Mouse (Mus musculus): ENCODE results near the gene Grin2a. TPM values are rescaled to one million over a fixed set of nuclear protein-coding genes. Genes with fewer than 3 reads are reported as not detected.
"Not testable (repeated sequence)": the region's sequence is repeated elsewhere in the genome, so short reads cannot be mapped to it uniquely, and the experiment has no call there.

The Grin2a gene
- polyA plus RNA-seq, 1 experiment from 2014 or later, result 2.2 TPM

DNA sequence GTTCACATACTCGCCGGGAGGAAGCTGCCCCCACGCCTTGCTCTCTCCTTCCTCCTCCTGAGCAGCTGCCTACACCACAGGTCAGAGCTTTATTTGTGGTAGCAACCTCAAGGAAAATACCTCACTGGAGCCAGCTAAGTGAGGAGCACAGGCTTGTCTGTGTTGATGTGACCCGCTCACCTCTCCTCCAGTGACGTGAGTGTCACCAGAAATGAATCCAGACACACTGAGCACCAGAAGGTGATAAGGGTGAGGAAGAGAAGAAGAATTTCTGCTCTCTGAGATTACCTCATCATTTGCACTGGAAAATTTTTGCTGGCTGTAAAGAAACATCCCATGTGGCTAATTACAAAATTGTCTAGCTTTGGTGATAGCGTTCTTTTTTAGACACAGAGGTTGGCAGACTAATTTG is 324.6 kb downstream of the Grin2a start:
- 56% methylated on average over 6 of the region's 6 CpGs for WGBS
- H3K4me1 ChIP-seq, result no peaks in the 10 kb centered on the region
- ATAC-seq (ENCODE audit: low FRiP score, low read depth), result no peak
- no peaks in the 10 kb centered on the region for H3K9me3 ChIP-seq
- H3K27ac ChIP-seq, result no peak overlapping the region
- no peak overlapping the region for H3K4me2 ChIP-seq (replicated peaks)
- H3K4me3 ChIP-seq, result no peak overlapping the region
- no peak overlapping the region for H3K9ac ChIP-seq
- no peaks in the 10 kb centered on the region for H3K36me3 ChIP-seq
- no peaks in the 10 kb centered on the region for H3K27me3 ChIP-seq

DNA sequence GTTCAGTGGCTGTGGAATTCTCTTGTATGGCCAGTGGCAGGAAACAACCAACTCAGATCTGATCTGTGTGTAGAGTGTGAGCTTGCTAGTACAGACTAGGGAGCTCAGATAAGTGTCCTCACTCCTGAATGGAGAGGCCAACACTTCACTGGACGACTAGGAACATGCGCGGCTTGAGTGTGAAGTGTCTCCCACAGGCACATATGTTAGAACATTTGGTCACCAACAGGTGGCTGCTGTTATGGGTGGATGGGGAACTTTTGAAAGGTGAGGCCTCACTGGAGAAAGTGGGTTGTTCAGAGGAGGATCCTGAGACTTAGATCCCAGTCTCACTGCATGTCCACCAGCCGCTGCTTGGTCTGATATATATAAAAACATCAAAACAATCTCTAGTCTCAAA is 329.5 kb downstream of the Grin2a start:
- H3K9me3 ChIP-seq, result no peaks in the 10 kb centered on the region
- H3K4me1 ChIP-seq, result no peaks in the 10 kb centered on the region
- no peak overlapping the region for H3K4me3 ChIP-seq
- H3K36me3 ChIP-seq, result no peaks in the 10 kb centered on the region
- no peak overlapping the region for H3K9ac ChIP-seq
- WGBS, result 88% methylated on average over 4 of the region's 4 CpGs
- no peak overlapping the region for H3K4me2 ChIP-seq (replicated peaks)
- ATAC-seq (ENCODE audit: low FRiP score, low read depth), result no peak
- H3K27me3 ChIP-seq, result no peaks in the 10 kb centered on the region
- no peak overlapping the region for H3K27ac ChIP-seq

DNA sequence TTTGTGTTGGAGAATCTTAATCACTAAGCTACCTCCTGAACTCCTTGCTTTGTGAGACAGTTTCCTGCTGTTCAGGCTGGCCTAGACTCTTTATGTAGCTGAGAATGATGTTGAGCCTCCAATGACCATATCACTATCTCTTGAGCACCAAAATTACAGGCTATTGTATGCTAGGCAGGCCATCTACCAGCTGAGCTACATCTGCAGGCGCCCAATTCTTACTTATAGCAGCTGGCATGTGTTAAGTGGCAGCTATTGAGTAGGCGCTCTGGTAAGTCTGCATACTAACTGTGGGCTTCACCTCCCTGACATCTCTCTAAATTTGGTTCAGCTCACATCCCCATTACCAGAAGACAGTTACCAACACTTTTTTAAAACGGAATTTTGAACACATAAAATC is 331.3 kb downstream of the Grin2a start:
- Histone ChIP-seq H3K27me3 (no peaks in the 10 kb centered on the region), H3K4me2 (replicated peaks) (no peak overlapping the region), H3K27ac (no peak overlapping the region), H3K4me1 (no peaks in the 10 kb centered on the region), H3K4me3 (no peak overlapping the region), H3K9ac (no peak overlapping the region), H3K9me3 (no peaks in the 10 kb centered on the region), H3K36me3 (no peaks in the 10 kb centered on the region)
- ATAC-seq (ENCODE audit: low FRiP score, low read depth), result no peak
- 65% methylated on average over 3 of the region's 3 CpGs for WGBS

DNA sequence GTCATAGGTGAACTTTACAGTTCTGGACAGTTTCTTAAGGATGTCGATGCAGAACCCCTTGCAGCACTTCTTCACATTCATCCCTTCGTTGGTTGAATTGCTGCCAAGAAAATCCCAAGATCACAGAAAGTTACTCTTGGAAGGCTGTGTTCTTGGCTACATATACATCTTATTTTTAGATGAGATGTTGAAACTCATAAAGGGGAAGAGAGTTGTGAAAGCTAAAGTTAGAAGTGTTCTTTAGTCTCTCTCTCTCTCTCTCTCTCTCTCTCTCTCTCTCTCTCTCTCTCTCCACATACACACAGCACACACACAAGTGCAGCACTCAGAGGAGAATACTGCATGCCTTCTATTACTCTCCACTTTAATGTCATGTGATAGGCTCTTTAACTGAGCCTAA is 331.9 kb downstream of the Grin2a start:
- Histone ChIP-seq H3K9me3 (no peaks in the 10 kb centered on the region), H3K27me3 (no peaks in the 10 kb centered on the region), H3K4me3 (no peak overlapping the region), H3K9ac (no peak overlapping the region), H3K27ac (no peak overlapping the region), H3K4me1 (no peaks in the 10 kb centered on the region), H3K36me3 (no peaks in the 10 kb centered on the region), H3K4me2 (replicated peaks) (no peak overlapping the region)
- no peak for ATAC-seq (ENCODE audit: low FRiP score, low read depth)
- 86% methylated on average over 2 of the region's 2 CpGs for WGBS

DNA sequence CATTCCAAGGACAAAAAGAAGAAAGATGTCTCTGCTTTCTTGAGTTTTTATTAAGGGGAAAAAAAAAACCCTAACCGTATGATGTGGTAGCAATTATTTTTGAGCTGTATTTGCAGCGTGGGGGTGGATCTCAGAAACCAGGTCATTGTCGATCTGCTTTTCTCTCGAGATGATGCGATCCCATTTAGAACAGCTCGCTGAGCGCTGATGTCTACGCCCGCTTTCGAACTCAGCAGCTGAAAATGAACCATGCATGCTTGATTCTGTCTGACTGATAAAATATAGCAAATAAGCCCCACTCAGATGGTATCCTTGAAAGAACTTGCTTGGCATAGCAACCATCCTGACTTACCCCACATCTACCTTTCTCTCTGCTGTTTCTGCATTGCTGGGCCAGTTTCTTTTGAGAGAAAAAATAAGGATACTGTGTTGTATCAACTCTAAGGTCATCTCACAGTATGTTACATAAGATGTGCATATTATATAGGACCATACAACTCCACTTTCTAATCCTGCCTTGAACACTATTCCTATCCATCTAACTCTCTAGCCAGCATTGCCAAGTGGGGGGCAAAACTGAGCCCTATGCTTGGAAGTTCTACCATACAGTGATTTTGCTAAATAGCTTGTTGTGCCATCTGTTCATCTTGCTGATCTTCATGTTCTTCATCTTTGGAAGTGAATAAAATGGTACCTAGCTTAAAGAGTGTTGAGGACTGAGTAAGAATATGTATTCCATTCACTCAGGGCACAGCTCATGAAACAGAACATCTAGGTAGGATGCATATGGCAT is 369.5 kb downstream of the Grin2a start:
- H3K4me2 ChIP-seq (replicated peaks), result no peak overlapping the region
- ATAC-seq (ENCODE audit: low FRiP score, low read depth), result no peak
- no peak overlapping the region for H3K9ac ChIP-seq
- H3K27me3 ChIP-seq, result no peaks in the 10 kb centered on the region
- 94% methylated on average over 10 of the region's 10 CpGs for WGBS
- H3K4me3 ChIP-seq, result no peak overlapping the region
- H3K4me1 ChIP-seq, result no peaks in the 10 kb centered on the region
- no peaks in the 10 kb centered on the region for H3K36me3 ChIP-seq
- no peaks in the 10 kb centered on the region for H3K9me3 ChIP-seq
- H3K27ac ChIP-seq, result no peak overlapping the region

DNA sequence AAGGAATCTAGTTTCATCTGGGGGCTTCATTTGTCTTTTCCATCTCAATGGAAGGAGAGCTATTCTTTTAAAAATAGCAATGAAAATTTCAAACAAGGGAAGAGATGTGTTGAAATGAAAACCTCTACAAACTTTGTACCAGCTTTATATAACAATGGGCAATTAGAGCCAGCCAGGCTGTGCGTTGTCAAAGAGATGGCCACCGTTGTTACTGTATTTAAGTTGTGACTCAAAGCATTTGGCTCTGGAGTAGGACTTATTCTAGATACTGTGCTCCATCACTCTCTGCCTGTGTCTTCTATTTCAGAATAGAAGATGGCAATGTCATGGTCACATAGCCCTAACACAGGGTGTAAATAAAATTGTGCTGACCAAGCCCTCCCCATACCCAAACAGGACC is 371.0 kb downstream of the Grin2a start:
- Histone ChIP-seq H3K9me3 (no peaks in the 10 kb centered on the region), H3K36me3 (no peaks in the 10 kb centered on the region), H3K9ac (no peak overlapping the region), H3K4me3 (no peak overlapping the region), H3K4me1 (no peaks in the 10 kb centered on the region), H3K27ac (no peak overlapping the region), H3K27me3 (no peaks in the 10 kb centered on the region), H3K4me2 (replicated peaks) (no peak overlapping the region)
- no peak for ATAC-seq (ENCODE audit: low FRiP score, low read depth)
- 91% methylated on average over 2 of the region's 2 CpGs for WGBS

DNA sequence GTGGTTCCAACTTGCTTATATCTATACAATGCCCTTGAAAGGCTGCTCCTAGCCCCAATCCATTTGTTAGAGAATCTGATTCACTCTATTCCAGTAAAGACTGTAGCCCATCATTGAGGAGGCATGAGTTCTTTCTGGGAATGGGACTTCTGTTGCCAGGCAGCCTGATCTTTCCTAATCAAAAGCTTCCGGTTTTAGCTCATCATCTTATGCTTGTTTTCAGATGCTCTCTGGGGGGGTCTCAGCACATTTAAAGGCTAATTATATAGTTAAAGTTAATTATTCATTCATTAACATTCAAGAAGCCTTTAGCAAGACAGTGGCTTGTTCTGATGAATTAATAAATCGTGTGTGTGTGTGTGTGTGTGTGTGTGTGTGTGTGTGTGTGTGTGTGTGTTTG is 377.2 kb downstream of the Grin2a start:
- ATAC-seq (ENCODE audit: low FRiP score, low read depth), result no peak
- Histone ChIP-seq H3K4me1 (no peaks in the 10 kb centered on the region), H3K9ac (no peak overlapping the region), H3K9me3 (no peaks in the 10 kb centered on the region), H3K36me3 (no peaks in the 10 kb centered on the region), H3K27me3 (no peaks in the 10 kb centered on the region), H3K4me2 (replicated peaks) (no peak overlapping the region), H3K4me3 (no peak overlapping the region), H3K27ac (no peak overlapping the region)
- 82% methylated on average over 2 of the region's 2 CpGs for WGBS

DNA sequence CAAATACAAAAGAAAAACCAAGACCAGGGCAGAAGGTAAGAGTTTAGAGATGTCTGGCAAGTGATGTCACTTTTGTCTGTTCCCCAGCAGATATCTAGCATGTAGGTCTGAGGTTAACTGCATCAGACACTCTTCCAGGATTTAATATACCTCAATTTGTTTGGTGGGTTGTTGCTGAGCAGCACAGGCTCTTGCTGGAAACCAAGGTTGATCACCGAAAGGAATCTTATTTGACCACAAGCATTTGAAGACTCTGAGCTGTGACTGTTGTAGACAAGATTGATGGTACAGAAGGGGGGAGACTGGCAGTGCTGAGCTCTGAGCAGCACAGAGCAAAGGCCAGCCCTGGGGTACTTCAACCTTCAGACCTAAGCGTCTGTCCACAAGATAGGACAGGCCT is 378.1 kb downstream of the Grin2a start:
- Histone ChIP-seq H3K4me2 (replicated peaks) (no peak overlapping the region), H3K4me3 (no peak overlapping the region), H3K4me1 (no peaks in the 10 kb centered on the region), H3K9me3 (no peaks in the 10 kb centered on the region), H3K27me3 (no peaks in the 10 kb centered on the region), H3K27ac (no peak overlapping the region), H3K9ac (no peak overlapping the region), H3K36me3 (no peaks in the 10 kb centered on the region)
- no peak for ATAC-seq (ENCODE audit: low FRiP score, low read depth)
- 84% methylated on average over 2 of the region's 2 CpGs for WGBS

DNA sequence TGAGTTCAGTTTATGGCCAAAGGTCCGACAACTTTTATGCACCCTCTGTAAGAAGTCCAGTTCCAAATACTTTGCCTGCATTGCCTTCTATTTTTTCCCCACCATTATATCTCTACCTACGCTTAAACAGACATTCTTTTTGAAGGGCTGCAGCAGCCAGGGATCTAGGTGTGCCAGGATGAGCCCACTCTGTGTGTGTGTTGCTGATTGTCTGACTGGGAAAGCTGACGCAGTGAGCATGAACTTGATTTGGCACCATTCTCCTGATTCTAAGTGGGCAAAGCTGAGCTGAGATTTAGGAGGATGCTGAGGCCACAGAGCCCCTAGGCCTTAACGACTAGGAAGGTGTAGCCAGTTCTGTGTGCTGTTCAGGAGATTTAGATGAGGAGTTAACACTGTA is 378.6 kb downstream of the Grin2a start:
- no peaks in the 10 kb centered on the region for H3K27me3 ChIP-seq
- no peak overlapping the region for H3K4me2 ChIP-seq (replicated peaks)
- no peak overlapping the region for H3K4me3 ChIP-seq
- H3K9ac ChIP-seq, result no peak overlapping the region
- H3K27ac ChIP-seq, result no peak overlapping the region
- H3K36me3 ChIP-seq, result no peaks in the 10 kb centered on the region
- WGBS, result 67% methylated on average over 4 of the region's 4 CpGs
- no peaks in the 10 kb centered on the region for H3K9me3 ChIP-seq
- no peak for ATAC-seq (ENCODE audit: low FRiP score, low read depth)
- H3K4me1 ChIP-seq, result no peaks in the 10 kb centered on the region

DNA sequence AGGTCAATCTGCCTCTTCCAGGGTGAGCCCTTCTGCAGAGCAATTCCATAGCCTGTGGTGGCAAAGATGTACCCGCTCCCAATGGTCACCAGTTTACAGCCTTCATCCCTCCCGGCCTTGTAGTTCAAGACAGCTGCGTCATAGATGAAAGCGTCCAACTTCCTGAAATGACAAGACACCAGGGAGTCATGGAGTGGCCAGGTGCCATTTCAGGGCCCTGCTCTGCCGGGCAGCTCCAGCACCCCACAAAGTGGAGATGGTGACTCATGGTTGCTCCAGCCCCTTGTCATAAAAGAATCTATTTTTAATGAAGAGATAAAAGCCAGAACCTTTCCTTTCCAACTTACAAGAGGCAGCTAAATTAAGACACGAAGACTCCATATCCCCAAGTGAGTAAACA is 382.8 kb downstream of the Grin2a start:
- H3K27me3 ChIP-seq; H3K36me3 ChIP-seq; ATAC-seq (ENCODE audit: low FRiP score, low read depth); H3K27ac ChIP-seq; H3K4me1 ChIP-seq; H3K9me3 ChIP-seq; H3K9ac ChIP-seq; H3K4me2 ChIP-seq (replicated peaks); H3K4me3 ChIP-seq: not testable (repeated sequence)
- WGBS, result 76% methylated on average over 6 of the region's 6 CpGs

DNA sequence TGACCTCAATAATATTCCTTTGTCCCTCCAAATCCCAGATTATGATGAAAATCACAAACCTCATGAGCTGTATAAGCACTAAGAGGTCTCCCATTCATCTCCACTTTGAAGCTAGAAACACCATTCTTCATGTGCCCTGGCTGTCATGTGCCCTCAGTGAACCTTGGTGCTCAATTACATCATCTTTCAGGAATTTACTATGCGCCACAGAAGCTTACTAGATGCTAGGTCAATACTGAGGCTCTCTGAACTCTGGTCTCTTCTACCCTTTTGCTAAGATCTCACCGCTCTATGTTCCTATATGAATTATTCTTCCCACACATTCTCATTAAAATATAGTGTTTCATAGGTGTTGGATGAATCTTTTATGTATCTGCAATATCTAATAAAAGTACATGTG is 387.9 kb downstream of the Grin2a start:
- Histone ChIP-seq H3K4me2 (replicated peaks) (no peak overlapping the region), H3K4me1 (no peaks in the 10 kb centered on the region), H3K27ac (no peak overlapping the region), H3K9me3 (no peaks in the 10 kb centered on the region), H3K9ac (no peak overlapping the region), H3K4me3 (no peak overlapping the region), H3K27me3 (no peaks in the 10 kb centered on the region), H3K36me3 (no peaks in the 10 kb centered on the region)
- no peak for ATAC-seq (ENCODE audit: low FRiP score, low read depth)
- WGBS, result 72% methylated on average over 2 of the region's 2 CpGs

DNA sequence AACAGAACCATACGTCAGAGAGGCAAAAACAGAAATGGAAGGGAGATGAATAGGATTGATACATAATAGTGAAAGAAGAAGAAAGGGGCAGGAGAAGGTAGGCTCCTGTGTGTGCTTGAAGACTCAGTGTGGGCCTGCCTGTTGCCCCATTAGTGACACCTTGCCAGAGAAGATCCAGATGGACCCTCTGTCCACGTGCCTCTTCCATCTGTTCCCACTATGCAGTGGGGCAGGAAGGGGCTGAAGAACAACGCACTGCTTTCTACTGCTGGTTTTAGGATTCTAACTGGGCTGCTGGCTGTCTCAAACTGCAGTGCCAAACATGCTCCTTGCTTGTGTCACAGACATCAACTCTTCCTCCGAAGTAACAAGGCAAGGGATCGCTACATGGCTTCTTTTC is 391.4 kb downstream of the Grin2a start:
- H3K4me2 ChIP-seq (replicated peaks), result no peak overlapping the region
- no peak overlapping the region for H3K9ac ChIP-seq
- 79% methylated on average over 5 of the region's 5 CpGs for WGBS
- no peaks in the 10 kb centered on the region for H3K36me3 ChIP-seq
- ATAC-seq (ENCODE audit: low FRiP score, low read depth), result no peak
- H3K27me3 ChIP-seq, result no peaks in the 10 kb centered on the region
- H3K9me3 ChIP-seq, result no peaks in the 10 kb centered on the region
- no peak overlapping the region for H3K4me3 ChIP-seq
- H3K27ac ChIP-seq, result no peak overlapping the region
- no peaks in the 10 kb centered on the region for H3K4me1 ChIP-seq

DNA sequence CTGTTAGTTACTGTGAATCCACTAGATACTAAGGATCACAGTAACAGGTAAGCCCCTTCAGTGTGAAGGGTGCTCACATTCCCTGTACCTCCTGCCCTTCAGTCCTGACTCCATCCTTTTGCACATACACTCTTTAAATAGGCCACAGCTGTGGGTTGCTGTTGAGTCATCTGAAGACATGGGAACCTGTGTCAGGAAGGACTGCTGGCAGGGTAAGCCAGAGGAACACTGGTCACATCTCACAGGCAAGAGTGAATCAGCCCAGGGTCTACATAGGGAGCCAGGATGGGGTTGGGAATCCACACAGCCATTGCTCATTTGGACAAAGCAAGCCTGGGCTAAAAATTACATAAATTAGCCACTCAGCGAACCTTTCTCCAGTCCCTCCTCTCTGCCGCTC is 392.8 kb downstream of the Grin2a start:
- Histone ChIP-seq H3K9me3 (no peaks in the 10 kb centered on the region), H3K27ac (no peak overlapping the region), H3K9ac (no peak overlapping the region), H3K27me3 (no peaks in the 10 kb centered on the region), H3K4me3 (no peak overlapping the region), H3K4me1 (no peaks in the 10 kb centered on the region), H3K36me3 (no peaks in the 10 kb centered on the region), H3K4me2 (replicated peaks) (no peak overlapping the region)
- ATAC-seq (ENCODE audit: low FRiP score, low read depth), result no peak
- WGBS, result 87% methylated on average over 2 of the region's 2 CpGs
